Mouse (Mus musculus): ENCODE data around the gene Tmem177.

Gene Tmem177

DNA sequence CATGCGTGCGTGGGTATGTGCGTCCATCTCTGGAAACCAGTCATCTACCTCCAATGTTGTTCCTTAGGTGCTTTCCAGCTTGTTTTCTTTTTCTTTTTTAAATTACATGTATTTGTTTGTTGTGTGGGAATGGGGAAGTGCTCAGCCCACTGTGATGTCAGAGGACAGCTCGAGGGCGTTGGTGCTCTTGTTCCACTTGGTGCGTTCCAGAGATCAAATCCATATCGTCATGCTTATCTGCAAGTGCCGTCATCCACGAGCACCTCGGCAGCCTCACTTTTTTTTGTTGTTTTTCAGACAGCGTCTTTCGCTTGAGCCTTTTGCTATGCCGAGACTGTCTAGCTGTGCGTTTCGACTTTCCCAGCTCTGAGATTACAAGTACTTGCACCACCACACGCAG lies 23.7 kb downstream of the Tmem177 start:
- no peak for DNase-seq

DNA sequence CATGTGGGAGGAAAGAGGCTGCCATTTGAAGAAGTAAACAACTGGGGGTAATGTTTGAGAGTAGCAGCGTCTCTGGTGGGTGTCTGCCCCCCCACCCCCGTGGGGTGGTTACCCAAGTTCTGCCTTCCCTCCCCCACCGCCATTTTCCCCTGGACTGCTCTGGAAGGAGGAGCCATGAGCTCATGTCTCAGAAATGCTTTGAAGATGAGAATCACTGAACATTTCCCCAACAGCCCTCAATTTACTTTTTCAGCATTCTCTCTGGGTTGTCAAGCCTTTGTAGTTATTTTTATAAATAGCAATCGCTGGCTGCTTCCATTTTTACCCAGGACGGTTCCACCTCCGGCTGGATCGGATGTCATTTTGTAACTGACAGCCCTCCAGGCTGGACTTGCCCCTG lies 26.7 kb downstream of the Tmem177 start:
- no peak for DNase-seq

- DNase-seq, result peak; percentile 39 to 43
Observed at GRCm38 (mm10) chr1:119884272-119884671, 28.7 kb downstream of the Tmem177 start.

DNA sequence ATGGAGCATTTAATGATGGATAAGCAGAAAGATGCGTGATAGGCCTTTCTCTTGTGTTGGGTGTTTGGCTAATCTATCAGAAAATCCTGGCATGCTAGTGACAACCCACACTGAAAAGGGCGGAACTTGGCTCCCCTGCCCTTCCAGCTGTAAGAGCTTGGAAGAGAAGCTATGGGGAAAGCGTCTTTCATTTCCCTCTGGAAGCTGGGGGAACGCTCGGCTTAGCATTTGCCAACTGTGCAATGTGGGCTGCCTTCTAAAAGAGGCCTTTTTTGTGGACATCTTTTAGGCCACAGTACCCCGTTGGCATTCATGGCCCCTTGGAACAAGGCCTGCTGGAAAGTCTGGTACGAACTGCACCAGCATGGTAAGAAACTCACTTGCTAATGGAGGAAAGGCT lies 34.1 kb downstream of the Tmem177 start:
- DNase-seq, result no peak

DNA sequence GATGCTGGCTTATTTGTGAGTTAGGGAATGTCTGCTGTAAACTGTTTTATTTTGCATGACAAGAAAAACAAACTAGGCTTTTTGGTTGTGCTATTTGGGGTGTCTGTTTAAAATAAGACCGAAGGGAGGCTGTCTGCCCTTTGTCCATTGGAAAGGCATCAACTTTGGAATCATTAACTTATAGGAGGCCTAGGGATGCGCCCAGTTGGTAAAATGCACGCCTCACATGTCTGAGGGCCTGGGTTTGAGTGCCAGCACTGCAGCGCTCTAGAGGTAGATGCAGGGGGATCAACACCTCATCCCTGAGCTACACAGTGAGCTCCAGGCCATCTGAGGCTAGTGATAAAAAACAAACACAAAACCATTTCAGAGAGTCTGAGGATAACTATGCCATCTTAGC lies 35.5 kb downstream of the Tmem177 start:
- no peak for DNase-seq

DNA sequence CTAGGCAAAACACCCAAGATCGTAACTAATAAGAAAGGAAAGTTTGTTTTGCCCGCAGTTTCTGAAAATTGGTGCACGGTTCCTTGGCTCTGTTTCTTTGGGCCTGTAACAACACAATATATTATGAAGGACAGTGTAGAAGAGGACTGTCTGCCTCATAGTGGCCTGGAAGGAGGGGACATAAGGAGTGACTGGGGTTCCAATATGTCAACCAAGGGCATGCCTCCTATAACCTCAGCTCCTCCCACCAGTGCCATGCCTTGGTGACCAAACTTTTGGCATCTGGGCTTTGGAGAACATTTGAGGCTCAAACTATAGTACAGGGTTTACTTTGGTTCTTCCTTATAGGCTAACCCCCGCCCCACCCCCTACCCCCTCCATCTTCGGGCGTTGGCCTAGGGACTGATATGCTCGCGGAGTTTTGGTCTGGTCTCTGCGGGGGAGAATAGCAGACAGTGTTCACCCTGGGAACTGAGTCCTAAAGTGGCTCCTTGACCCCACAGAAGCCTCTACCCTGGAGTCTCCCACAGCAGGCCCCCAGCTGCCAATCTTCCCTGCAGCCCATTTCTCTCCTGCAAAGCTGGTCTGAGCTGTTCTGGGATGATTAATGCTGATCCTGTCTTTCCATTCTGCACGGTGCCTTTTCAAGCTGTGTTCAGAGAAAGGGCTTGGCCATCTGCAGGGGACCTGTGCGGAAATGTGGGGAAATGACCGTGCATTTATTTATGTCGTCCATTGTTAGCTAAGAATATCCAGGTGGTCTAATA lies 44.4 kb downstream of the Tmem177 start:
- no peak for DNase-seq

DNA sequence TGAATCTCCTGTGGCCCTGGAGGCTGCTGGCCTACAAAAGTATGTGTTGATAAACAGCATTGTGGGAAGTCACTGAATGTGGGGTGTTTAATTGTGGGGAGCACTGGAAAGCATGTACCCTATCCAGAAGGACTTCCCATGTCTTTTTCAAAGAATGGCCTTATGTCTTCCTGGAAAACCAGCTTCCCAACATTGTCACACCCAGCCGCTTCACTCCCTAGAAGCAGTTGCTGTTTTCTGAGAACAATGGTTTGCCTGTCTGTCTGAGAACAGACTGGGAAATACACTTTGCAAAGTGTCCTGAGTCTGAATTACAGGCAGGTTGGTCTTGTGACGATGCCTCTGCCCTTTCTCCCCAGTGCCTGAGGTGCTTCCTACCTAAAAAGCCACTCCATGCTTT lies 45.7 kb downstream of the Tmem177 start:
- DNase-seq, result no peak

DNA sequence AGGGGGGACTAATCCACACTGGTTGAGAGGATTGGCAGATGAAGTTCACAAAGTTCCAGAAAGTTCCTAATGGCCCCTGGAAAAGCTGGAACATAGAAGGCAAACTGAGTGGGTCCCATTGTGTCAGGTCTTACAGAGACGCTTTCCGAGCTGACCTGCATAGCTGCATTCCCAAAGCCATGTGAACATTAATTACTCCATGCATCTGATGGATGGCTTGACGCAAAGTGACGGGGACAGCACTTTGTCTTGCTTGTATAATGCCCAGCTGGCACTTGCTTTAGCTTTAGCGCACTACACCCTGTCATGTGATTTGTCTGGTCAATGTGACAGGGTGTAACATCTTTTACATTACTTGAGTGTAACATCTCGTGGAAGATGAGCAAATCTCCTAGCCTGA lies 47.7 kb downstream of the Tmem177 start:
- no peak for DNase-seq

DNA sequence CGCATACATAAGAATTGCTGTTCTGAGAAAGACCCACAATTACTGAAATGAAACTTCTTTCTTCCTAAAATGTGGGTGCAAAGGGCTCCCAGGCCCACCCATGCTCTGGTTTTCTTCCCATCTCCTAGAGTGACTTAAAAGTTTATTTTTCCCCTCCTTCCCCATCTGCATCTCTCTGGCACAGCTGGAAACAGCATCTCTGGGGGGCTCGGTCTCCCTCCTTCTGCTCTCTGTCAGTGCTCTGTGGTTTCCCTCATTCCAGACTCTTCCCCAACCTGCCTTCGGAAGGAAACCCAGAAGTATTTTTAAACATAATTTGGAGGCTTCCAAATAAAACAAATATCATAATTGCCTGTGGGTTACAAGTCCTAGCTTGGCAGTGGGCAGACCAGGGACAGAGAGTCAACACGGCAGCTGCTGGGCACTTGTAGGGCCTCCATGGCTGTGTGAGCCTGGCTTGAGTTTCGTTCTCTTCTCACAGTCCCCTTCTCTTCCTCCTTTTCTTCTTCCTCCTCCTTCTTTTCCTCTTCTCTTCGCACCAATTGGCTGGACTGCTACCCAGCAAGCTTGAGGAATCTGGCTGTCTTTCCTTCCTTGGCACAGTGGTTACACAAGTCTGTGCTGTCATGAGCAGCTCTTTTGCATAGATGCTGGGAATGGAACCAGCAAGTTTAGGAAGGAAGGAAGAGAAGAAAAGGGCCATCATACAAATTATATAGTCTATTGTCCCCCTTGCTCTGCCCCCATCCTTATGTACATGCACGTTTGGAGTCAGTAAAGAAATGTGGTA lies 49.3 kb downstream of the Tmem177 start:
- DNase-seq, result no peak

DNA sequence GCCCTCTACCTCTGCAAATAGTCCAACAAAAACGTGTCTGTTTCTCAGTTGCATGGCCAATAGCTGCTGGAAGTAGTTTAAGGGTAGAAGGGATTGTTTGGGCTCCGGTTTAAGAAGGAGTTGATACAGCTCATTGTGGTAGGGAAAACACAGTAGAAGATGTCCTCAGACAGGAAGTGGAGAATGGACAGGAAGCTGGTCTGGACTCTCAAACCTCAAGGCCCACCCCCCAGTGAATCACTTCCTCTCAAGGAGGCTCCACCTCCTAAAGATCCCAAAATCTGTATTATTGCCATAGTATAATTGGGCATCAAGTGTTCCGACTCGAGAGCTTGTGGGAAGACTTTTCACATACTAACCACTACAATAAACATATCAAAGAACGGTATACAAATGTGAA lies 53.4 kb downstream of the Tmem177 start:
- no peak for DNase-seq
